Comparison of ENCODE assay signal across 9 mouse cellular contexts in the genomic region with DNA sequence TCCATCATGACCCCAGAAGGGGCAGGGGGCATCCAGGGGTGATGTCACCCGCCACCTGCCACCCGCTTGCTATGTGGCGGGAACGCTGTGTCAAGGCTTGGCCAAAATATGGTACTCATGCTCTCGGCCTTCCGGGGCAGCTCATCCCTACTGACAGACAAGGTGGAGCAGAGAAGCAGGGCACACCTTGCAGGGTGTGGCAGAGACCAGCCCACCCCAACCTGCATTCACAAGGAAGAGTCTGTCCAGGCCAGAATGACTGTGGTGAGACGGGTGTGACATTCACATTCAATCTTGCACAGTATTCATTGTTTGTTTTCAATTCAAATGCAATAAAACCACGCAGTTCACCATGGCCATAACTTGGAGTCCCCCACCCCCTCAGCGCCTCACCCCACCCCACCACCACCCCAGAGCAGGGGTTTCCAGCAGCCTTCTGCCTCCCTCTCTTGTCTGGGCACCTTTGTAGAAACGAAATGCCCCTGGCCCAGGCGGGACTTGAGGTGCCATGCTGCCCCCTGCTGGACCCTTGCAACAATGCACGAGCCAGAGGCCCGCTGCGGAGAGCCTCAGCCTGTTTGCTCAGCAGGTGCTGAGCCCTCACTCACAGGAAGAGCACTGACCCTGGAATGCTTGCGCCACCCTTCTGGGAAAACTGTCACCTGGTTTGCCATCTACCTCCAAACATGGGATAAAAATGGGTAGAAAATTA. TPM values are rescaled to one million over a fixed set of nuclear protein-coding genes. Genes with fewer than 3 reads are reported as not detected.
DNase-seq lines count a peak whose midpoint lies in the region; ATAC-seq and TF ChIP-seq lines count a peak whose summit lies in the region.
"Had no signal": no experiment of that assay in that cellular context is flagged by ENCODE, and none has a peak within 500 bp of the region (broad histone marks: within the 10 kb centered on the region; RNA-seq: fewer than 3 reads in every experiment).

No protein-coding gene starts in this region.

- TF ChIP-seq EP300 in MEL (IDR thresholded peaks at IDR 0.05; ENCODE audit: low read depth in 1 of 2, low read length in 2 of 2): no peak

- H3K4me3 ChIP-seq in MEL (ENCODE audit: control insufficient read depth in 1 of 2, insufficient read depth in 1 of 2, low read depth in 2 of 2, low read length in 2 of 2): no peak overlapping the region
- H3K4me3 ChIP-seq in cerebellum, adult 2 months (replicated peaks; ENCODE audit: insufficient read depth, low read depth, low read length): no peak overlapping the region
- H3K4me3 ChIP-seq in hindbrain, embryonic 12.5 days: no peak overlapping the region
- H3K4me3 ChIP-seq: limb, embryonic 15.5 days had no signal

- TF ChIP-seq RAD21 in MEL (IDR thresholded peaks at IDR 0.05; ENCODE audit: low read depth, low read length): peak; percentile 0; the same call in 1 of the 2 replicates

- WGBS in cerebellum, adult 2 months: 44% methylated on average over 15 of the region's 15 CpGs
- WGBS in hindbrain, embryonic 12.5 days: 46% methylated on average over 15 of the region's 15 CpGs

- peak; percentile 59 for ATAC-seq in hindbrain, embryonic 12.5 days (ENCODE audit: low FRiP score)

- no peaks in the 10 kb centered on the region for H3K79me2 ChIP-seq in MEL (ENCODE audit: control insufficient read depth, insufficient read depth, low read length, poor library complexity)

- H3K4me1 ChIP-seq in MEL (ENCODE audit: control insufficient read depth in 1 of 2, insufficient read depth in 2 of 2, low read length in 2 of 2): no peaks in the 10 kb centered on the region
- peaks cover 8% of the 10 kb centered on the region for H3K4me1 ChIP-seq in cerebellum, adult 2 months (ENCODE audit: control insufficient read depth, insufficient read depth, low read length)
- peaks cover 3% of the 10 kb centered on the region; the same call in 1 of the 2 replicates for H3K4me1 ChIP-seq in hindbrain, embryonic 12.5 days

- TF ChIP-seq CTCF in MEL (IDR thresholded peaks at IDR 0.05 in 2 of 3, conservative IDR thresholded peaks at IDR 0.05 in 1 of 3; ENCODE audit: control insufficient read depth in 1 of 3, insufficient read depth in 1 of 3, low read depth in 2 of 3, low read length in 3 of 3, poor library complexity in 1 of 3, severe bottlenecking in 1 of 3): peak in 1 of 3 experiments; percentile 58; a peak in 4 of 6 replicates
- TF ChIP-seq CTCF in cerebellum, adult 2 months (IDR thresholded peaks at IDR 0.05; ENCODE audit: borderline replicate concordance, insufficient read depth, low read depth, low read length): peak; percentile 82

- no peak overlapping the region for H3K27ac ChIP-seq in MEL (ENCODE audit: control insufficient read depth, low read depth, low read length)
- H3K27ac ChIP-seq in cerebellum, adult 2 months (ENCODE audit: insufficient read depth, low read length): no peak overlapping the region
- no peak overlapping the region for H3K27ac ChIP-seq in hindbrain, embryonic 12.5 days
- H3K27ac ChIP-seq: limb, embryonic 15.5 days had no signal

- no peaks in the 10 kb centered on the region for H3K9me3 ChIP-seq in MEL (replicated peaks; ENCODE audit: insufficient read depth, low read length)
- H3K9me3 ChIP-seq in hindbrain, embryonic 12.5 days (replicated peaks): no peaks in the 10 kb centered on the region
- H3K9me3 ChIP-seq: limb, embryonic 15.5 days had no signal

- H3K9ac ChIP-seq in MEL (ENCODE audit: control insufficient read depth, low read depth, low read length, poor library complexity, severe bottlenecking): no peak overlapping the region
- no peak overlapping the region for H3K9ac ChIP-seq in hindbrain, embryonic 12.5 days
- H3K9ac ChIP-seq: limb, embryonic 15.5 days had no signal

- H3K36me3 ChIP-seq in MEL (ENCODE audit: control insufficient read depth in 1 of 2, insufficient read depth in 2 of 2, low read length in 2 of 2): no peaks in the 10 kb centered on the region
- H3K36me3 ChIP-seq in hindbrain, embryonic 12.5 days: no peaks in the 10 kb centered on the region
- H3K36me3 ChIP-seq: limb, embryonic 15.5 days had no signal

- H3K27me3 ChIP-seq in MEL (ENCODE audit: control insufficient read depth in 1 of 2, insufficient read depth in 2 of 2, low read length in 2 of 2): no peaks in the 10 kb centered on the region
- no peaks in the 10 kb centered on the region for H3K27me3 ChIP-seq in cerebellum, adult 2 months (ENCODE audit: control insufficient read depth, insufficient read depth, low read length)
- H3K27me3 ChIP-seq in hindbrain, embryonic 12.5 days: peaks cover 4% of the 10 kb centered on the region; the same call in 1 of the 2 replicates

- no peak for TF ChIP-seq POLR2A in MEL (IDR thresholded peaks at IDR 0.05; ENCODE audit: control insufficient read depth in 1 of 2, insufficient read depth in 1 of 2, low read depth in 1 of 2, low read length in 2 of 2, poor library complexity in 1 of 2)
- no peak for TF ChIP-seq POLR2A in cerebellum, adult 2 months (IDR thresholded peaks at IDR 0.05; ENCODE audit: borderline replicate concordance, insufficient read depth, low read length)

- H3K4me2 ChIP-seq in hindbrain, embryonic 12.5 days (replicated peaks): no peak overlapping the region
- H3K4me2 ChIP-seq: limb, embryonic 15.5 days had no signal

- DNase-seq in MEL (ENCODE audit: low read depth, low spot score): peak; percentile 6
- DNase-seq in cerebellum, adult 2 months: peak; percentile 45 to 74
- peak; percentile 40 to 89 for DNase-seq in frontal cortex, adult 2 months (ENCODE audit: extremely low spot score in 1 of 2, low spot score in 1 of 2)
- peak; percentile 92 to 93 for DNase-seq in layer of hippocampus, postnatal 10 days (ENCODE audit: low spot score in 2 of 2)
- peak; percentile 76 for DNase-seq in lung, postnatal 36 days
- DNase-seq in retina, postnatal 1 day: peak; percentile 90
- peak; percentile 81 to 86 for DNase-seq in thymus, postnatal 36 days

TF ChIP-seq in MEL, 35 proteins besides CTCF, POLR2A, EP300 and RAD21:
- TF ChIP-seq HCFC1 (IDR thresholded peaks at IDR 0.05; ENCODE audit: low read depth, low read length) (no peak), ZNF384 (IDR thresholded peaks at IDR 0.05; ENCODE audit: low read depth, low read length) (no peak), MAZ (IDR thresholded peaks at IDR 0.05; ENCODE audit: low read depth, low read length) (no peak), GATA1 (IDR thresholded peaks at IDR 0.05; ENCODE audit: low read depth, low read length) (no peak), USF2 (IDR thresholded peaks at IDR 0.05; ENCODE audit: borderline replicate concordance in 1 of 2, insufficient read depth in 1 of 2, low read depth in 1 of 2, low read length in 2 of 2) (no peak), TBP (IDR thresholded peaks at IDR 0.05; ENCODE audit: low read depth, low read length) (no peak), CHD1 (IDR thresholded peaks at IDR 0.05; ENCODE audit: low read depth, low read length) (no peak), USF1 (IDR thresholded peaks at IDR 0.05; ENCODE audit: low read depth, low read length) (no peak)

RNA-seq across cellular contexts. Expression of a gene that starts 23.8 kb away (rescaled TPM):
- not detected in 2 replicates for total RNA-seq in MEL (2012; rRNA removed)
- not detected for polyA plus RNA-seq in MEL (2012; ENCODE audit: insufficient read depth in 1 of 2, insufficient read length in 2 of 2, low read depth in 1 of 2, low replicate concordance in 2 of 2, missing spikeins in 1 of 2)
- not detected in 2 replicates for polyA plus RNA-seq in cerebellum, adult 2 months (2012; rRNA removed)
- polyA plus RNA-seq in frontal cortex, adult 2 months (2012; rRNA removed): not detected in 2 replicates
- polyA plus RNA-seq in hindbrain, embryonic 12.5 days (2016; fragmentation: Nextera tagmentation; extraction: Ambion mirVana): not detected in 2 replicates
- total RNA-seq in layer of hippocampus, postnatal 10 days (2021): not detected
- polyA plus RNA-seq: limb, embryonic 15.5 days had no signal

RNA-seq across cellular contexts. Expression of a gene that starts 32.0 kb away (rescaled TPM):
- not detected in 2 replicates for total RNA-seq in MEL (2012; rRNA removed)
- not detected for polyA plus RNA-seq in MEL (2012; ENCODE audit: insufficient read depth in 1 of 2, insufficient read length in 2 of 2, low read depth in 1 of 2, low replicate concordance in 2 of 2, missing spikeins in 1 of 2)
- not detected in 2 replicates for polyA plus RNA-seq in cerebellum, adult 2 months (2012; rRNA removed)
- not detected in 2 replicates for polyA plus RNA-seq in frontal cortex, adult 2 months (2012; rRNA removed)
- not detected in 2 replicates for polyA plus RNA-seq in hindbrain, embryonic 12.5 days (2016; fragmentation: Nextera tagmentation; extraction: Ambion mirVana)
- not detected for total RNA-seq in layer of hippocampus, postnatal 10 days (2021)
- polyA plus RNA-seq: limb, embryonic 15.5 days had no signal

Comparison
In these comparisons a context has a peak if more than half of its experiments do, and no peak if none do; other contexts are left out.
1. DNase-seq: peak in every context shown above with its lines; median percentile 92 in layer of hippocampus, postnatal 10 days; 90 in retina, postnatal 1 day; 84 in thymus, postnatal 36 days; 76 in lung, postnatal 36 days; 64 in frontal cortex, adult 2 months; 60 in cerebellum, adult 2 months; 6 in MEL.